Mouse (Mus musculus) macrophage (primary cell): ENCODE data around the gene Zfp46. TPM values are rescaled to one million over a fixed set of nuclear protein-coding genes. Genes with fewer than 3 reads are reported as not detected.

Source experiments
- H3K27ac ChIP-seq: fragments of 350-480 bp; formaldehyde crosslinking; 2 replicates; pipeline ENCODE4 v1.9.0; 2021
- H3K36me3 ChIP-seq: fragments of 350-480 bp; formaldehyde crosslinking; 2 replicates; pipeline ENCODE4 v1.9.0; 2021; ENCODE audit errors: inconsistent target
- H3K4me3 ChIP-seq: fragments of 350-480 bp; formaldehyde crosslinking; 2 replicates; pipeline ENCODE4 v1.9.0; 2021; ENCODE audit errors: inconsistent target
- H3K79me2 ChIP-seq: fragments of 350-480 bp; formaldehyde crosslinking; 2 replicates; pipeline ENCODE4 v1.9.0; 2021; ENCODE audit errors: inconsistent target
- WGBS: methylation state at CpG from one replicate; pipeline ENCODE4 v1.1.7; 2026; ENCODE audit warnings: inconsistent platforms; ENCODE audit not compliant: missing documents; 5-methylcytosine and 5-hydroxymethylcytosine counted together
- polyA plus RNA-seq: library from polyadenylated mRNA; stranded (reverse); fragments of 250-400 nt; gene quantifications from 3 replicates; pipeline ENCODE4 v1.2.4, GENCODE M21; 2018; ENCODE audit warnings: inconsistent platforms

The Zfp46 gene
- polyA plus RNA-seq, 1 experiment from 2014 or later = 8.2 TPM

DNA sequence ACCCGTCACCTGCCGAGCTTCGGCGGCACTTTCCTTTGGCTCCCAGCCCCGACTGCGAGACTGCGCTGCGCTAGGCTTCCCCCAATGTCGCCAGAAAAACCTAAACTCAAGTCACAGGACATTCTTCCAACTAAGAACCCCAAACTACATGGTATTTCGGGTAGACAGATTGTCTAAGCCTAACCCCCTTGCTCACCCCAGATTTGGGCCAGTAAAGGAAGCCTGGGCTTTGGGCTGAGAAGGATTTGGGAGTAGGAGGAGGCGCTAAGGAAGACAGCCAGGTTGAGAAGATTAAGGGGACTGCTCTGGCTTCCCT is 35.2 kb upstream of the Zfp46 start:
- no peak overlapping the region for H3K4me3 ChIP-seq
- no peak overlapping the region for H3K27ac ChIP-seq
- no peaks in the 10 kb centered on the region for H3K36me3 ChIP-seq
- WGBS = 19% methylated on average over 11 of the region's 11 CpGs
- H3K79me2 ChIP-seq = no peaks in the 10 kb centered on the region

DNA sequence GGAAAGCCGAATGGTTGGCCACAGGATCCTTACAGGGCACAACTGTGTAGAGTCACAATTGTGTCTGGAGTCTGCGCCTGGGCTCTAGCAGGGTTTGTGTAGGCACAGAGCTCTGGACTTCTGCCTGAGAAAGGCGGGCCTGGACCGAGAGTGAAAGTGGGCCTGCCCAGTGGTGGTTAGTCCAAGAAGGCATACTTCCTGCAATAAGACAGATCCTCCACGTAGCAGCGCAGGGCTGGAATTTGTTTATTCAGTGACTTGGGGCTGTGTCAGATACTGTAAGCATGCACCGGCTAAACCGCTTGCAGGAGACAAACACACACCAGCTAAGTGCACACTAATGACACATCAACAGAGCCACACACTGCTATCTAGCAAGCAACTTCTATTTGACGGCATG is 34.7 kb upstream of the Zfp46 start:
- H3K4me3 ChIP-seq = no peak overlapping the region
- H3K36me3 ChIP-seq = no peaks in the 10 kb centered on the region
- no peak overlapping the region for H3K27ac ChIP-seq
- no peaks in the 10 kb centered on the region for H3K79me2 ChIP-seq
- WGBS = 51% methylated on average over 9 of the region's 9 CpGs

DNA sequence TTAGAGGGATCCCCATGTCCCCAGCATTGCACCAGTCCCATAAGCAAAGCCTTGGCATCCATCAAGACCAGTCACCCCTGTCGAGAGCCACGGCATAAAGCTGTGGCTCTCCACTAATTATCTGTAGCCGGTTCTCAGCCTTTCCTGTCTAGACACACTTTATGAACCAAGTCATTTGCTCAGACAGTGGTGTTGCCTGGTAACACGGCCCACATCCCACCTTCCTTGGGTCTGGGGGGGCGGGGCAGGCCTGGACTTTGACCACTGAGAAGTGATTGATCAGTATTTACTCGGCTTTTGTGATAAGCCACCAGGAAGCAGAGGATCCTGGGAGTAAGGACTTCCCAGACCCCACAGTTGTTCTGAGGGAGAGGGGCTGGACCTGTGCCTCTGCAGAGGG is 28.6 kb upstream of the Zfp46 start:
- WGBS = 54% methylated on average over 6 of the region's 6 CpGs
- Histone ChIP-seq H3K36me3 (no peaks in the 10 kb centered on the region), H3K79me2 (no peaks in the 10 kb centered on the region), H3K27ac (no peak overlapping the region), H3K4me3 (no peak overlapping the region)

DNA sequence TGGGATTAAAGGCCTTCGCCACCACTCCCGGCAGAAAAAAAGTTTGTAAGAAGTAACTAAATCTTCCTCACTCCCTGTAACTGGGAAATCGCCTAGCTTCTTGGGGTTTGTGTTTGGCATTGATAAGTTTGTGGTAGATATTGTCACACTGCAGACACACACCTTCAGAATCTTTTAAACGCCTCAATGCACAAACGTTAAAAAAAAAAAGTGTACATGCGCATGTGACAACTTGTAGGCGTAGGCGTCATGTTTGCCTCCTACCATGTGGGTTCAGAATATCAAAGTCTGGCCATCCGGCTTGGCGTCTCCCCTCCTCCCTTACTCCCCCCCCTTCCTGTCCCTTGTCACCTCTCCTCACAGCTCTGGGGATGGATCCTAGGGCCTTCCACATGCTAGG is 27.8 kb upstream of the Zfp46 start:
- Histone ChIP-seq H3K79me2 (no peaks in the 10 kb centered on the region), H3K36me3 (no peaks in the 10 kb centered on the region), H3K4me3 (no peak overlapping the region), H3K27ac (no peak overlapping the region)
- 71% methylated on average over 8 of the region's 10 CpGs for WGBS

DNA sequence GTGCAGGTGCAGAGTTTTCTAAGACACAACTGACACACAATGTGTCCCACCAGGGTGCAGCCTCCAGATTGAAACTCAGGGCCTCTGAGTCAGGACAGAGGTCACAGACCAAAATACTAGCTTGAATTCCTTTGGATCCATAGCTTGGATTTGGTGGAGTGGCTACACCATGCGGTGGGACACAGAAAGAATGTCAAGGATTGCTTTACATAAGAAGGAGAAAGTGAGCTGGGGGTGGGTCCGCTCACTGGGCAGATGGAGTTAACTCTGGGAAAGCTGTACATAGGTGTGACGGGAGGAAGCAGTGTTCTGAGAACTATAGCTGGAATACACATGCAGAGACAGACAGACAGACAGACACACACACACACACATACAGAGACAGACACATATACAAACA is 24.6 kb upstream of the Zfp46 start:
- 61% methylated on average over 3 of the region's 3 CpGs for WGBS
- no peaks in the 10 kb centered on the region for H3K79me2 ChIP-seq
- no peak overlapping the region for H3K27ac ChIP-seq
- no peak overlapping the region for H3K4me3 ChIP-seq
- H3K36me3 ChIP-seq = no peaks in the 10 kb centered on the region

DNA sequence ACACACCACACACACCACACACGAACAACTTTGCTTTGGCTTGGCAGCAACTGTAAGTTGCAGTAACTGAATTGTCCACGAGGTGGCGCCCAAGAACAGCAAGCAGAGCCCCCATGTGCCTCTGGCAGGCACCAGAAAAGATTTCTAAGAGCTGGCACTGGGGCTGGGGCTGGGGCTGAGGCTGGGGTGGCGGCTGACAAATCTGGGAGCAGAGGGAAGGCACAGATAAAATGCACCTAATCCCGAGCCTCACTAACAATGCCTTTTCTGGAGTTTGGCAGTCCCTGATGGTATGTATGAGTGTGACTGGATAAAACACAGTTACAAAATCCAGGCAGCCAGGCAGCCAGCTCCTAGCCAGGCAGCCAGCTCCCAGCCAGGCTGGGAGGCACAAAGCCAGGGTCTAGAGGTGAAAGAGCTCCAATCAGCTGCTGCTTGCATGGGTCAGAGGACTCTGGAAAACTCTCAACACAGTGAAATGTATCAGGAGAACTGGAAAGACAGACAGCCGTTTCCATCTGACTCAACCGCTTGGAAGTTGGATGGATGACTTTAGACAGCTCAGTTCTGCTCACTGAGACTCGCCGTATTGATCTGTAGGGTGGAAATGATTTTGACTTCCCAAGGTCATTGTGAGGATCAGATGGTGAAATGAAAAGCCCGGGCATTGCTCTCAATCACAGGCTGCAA is 23.8 kb upstream of the Zfp46 start:
- no peak overlapping the region for H3K27ac ChIP-seq
- H3K79me2 ChIP-seq = no peaks in the 10 kb centered on the region

DNA sequence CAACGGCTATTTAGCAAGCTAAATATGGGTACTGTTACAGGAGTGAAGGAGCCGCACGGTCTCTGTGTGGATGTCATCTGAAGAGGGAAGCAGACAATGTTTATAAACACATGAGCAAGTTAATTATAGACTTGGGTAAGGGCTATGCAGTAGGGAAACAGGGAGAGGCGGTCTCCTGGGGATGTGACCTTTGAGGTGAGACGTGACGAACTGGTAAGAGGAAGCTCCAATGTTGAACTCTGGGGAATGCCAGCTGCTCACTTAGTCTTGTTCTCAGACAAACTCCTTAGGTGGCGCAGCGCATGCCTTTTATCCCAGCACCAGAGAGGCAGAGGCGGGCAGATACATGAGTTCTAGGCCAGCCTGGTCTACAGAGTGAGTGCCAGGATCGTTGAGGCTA is 22.6 kb upstream of the Zfp46 start:
- H3K27ac ChIP-seq = no peak overlapping the region
- WGBS = 76% methylated on average over 10 of the region's 10 CpGs
- no peak overlapping the region for H3K4me3 ChIP-seq
- no peaks in the 10 kb centered on the region for H3K36me3 ChIP-seq
- no peaks in the 10 kb centered on the region for H3K79me2 ChIP-seq

More for the DNA sequence above, 23.8 kb upstream of the Zfp46 start:
- H3K4me3 ChIP-seq = no peak overlapping the region
- 47% methylated on average over 10 of the region's 10 CpGs for WGBS
- H3K36me3 ChIP-seq = no peaks in the 10 kb centered on the region

DNA sequence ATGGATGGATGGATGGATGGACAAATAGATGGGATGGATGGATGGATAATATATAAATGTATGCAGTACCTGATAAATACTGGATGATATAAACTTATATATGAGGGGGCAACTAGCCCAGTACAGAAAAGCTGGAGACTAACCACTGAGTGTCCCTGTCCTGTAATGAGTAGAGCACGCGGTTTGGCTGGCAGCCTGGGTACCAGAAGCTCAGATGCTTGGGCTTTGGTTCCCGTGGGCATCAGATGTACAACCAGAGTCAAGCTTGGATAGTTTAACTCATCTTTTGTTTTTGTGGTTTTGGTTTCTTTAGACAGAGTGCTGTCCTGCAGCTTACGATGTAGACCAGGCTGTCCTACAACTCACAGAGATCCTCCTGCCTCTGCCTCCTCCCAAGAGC is 20.9 kb upstream of the Zfp46 start:
- no peak overlapping the region for H3K4me3 ChIP-seq
- WGBS = 86% methylated on average over 4 of the region's 4 CpGs
- no peaks in the 10 kb centered on the region for H3K36me3 ChIP-seq
- H3K27ac ChIP-seq = no peak overlapping the region
- no peaks in the 10 kb centered on the region for H3K79me2 ChIP-seq

DNA sequence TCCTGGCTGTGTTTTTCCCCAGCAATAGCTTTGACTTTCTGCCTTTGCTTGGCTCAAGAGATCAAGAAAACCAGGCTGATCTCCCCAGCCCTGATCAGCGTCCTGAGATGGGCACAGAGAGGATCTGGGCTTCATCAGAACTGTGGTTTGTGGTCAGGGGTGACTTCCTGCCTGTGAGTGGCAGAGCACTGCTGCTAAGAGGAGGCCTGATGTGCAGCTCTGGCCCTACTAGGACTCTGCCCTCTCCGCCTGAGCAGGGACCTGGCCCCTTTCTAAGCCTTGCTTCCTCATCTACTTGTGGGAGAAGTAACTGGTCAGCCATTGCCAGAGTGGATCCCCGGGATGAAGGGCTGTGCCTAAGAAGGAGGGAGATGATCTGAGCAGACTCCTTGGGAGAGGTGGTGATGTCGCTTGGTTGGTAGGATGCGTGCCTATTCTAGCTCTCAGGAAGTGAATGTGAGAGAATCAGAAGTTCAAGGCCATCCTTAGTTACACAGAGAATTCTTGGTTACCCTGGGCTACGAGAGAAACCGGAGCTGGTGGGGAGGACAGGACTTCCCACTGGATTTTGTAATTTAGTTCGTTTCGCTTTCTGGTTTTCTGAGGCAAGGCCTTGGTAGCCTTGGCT is 17.7 kb upstream of the Zfp46 start:
- Histone ChIP-seq H3K36me3 (no peaks in the 10 kb centered on the region), H3K27ac (no peak overlapping the region), H3K4me3 (no peak overlapping the region), H3K79me2 (no peaks in the 10 kb centered on the region)
- 23% methylated on average over 9 of the region's 9 CpGs for WGBS

DNA sequence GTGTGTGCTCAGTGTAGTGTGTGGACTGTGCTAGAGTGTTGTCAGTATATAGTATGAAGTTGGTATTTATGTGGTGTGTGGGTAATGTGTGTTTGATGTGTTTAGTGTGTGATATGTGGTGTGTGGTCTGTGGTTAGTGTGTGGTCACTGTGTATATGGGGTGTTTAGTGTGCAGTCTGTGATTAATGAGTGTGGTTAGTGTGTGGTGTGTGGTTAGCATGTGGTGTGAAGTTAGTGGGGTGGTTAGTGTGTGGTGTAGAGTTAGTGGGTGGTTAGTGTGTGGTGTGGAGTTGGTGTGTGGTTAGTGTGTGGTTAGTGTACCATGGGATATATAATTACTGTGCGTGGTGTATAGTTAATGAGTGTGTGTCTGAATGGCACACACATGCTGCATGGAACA is 15.6 kb upstream of the Zfp46 start:
- WGBS = 43% methylated on average over 1 of the region's 1 CpGs
- no peaks in the 10 kb centered on the region for H3K36me3 ChIP-seq
- no peak overlapping the region for H3K4me3 ChIP-seq
- no peaks in the 10 kb centered on the region for H3K79me2 ChIP-seq
- no peak overlapping the region for H3K27ac ChIP-seq

DNA sequence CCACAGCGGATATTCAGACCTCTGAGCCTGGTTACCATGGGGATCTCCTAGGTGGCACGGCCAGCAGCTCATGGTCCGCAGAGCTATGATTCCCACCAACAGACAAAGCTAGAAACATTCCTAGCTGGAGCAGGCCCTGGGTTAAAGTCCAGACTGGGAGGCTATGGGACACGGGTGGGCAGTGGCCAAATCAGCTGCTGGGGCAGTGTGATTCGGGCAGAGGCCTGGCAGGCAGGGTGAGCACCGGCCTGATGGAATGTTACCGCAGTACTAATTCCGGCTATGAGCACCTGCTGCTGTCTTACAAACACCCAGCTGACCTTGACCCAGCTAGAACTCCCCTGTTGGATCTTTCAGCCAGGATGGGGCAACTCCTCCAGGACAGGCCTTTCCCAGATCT is 13.8 kb upstream of the Zfp46 start:
- H3K4me3 ChIP-seq = no peak overlapping the region
- 93% methylated on average over 8 of the region's 8 CpGs for WGBS
- no peaks in the 10 kb centered on the region for H3K36me3 ChIP-seq
- H3K79me2 ChIP-seq = no peaks in the 10 kb centered on the region
- no peak overlapping the region for H3K27ac ChIP-seq

DNA sequence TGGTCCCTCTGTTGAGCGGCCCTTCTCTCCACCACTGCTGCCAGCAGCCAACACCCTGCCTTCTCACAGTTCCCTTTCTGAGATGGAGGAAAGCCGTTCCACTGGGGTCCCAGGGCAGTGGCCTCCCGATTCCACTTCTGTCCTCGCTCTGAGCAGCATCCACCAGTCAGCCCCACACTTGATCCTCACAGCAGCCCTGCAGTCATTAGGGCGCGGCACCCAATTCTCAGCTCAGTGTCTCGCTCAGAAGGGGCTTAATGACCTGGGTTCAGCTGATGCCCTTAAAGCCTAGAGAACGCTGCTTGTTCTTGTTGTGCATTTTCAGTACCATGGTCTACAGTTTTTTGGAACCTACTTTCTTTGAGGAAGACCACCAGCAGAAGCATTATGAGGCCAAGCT is 3.4 kb upstream of the Zfp46 start:
- 93% methylated on average over 7 of the region's 8 CpGs for WGBS
- H3K79me2 ChIP-seq = peaks cover under 1% of the 10 kb centered on the region; the same call in 1 of the 2 replicates
- no peak overlapping the region for H3K27ac ChIP-seq
- no peaks in the 10 kb centered on the region for H3K36me3 ChIP-seq
- no peak overlapping the region for H3K4me3 ChIP-seq

DNA sequence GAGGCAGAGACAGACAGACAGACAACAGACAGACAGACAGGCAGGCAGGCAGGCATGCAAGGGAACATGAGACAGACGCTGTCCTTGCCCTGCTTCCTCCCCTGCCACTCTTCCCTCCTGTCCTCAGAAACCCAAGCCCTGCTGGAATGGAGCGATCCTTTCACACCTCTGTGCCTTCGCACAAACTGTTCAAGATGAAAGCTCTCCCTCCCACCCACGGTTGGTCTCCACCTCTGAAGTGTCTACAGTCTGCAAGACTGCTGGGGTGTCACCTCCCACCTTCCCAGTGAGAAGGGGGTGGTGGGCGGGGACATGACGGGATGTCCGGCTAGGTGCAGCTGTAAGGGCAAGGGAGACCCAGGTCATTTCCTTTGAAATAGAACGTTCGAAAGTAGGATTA is 2.9 kb upstream of the Zfp46 start:
- peaks cover 6% of the 10 kb centered on the region for H3K79me2 ChIP-seq
- H3K27ac ChIP-seq = no peak overlapping the region
- H3K4me3 ChIP-seq = no peak overlapping the region
- WGBS = 88% methylated on average over 9 of the region's 9 CpGs
- H3K36me3 ChIP-seq = no peaks in the 10 kb centered on the region

DNA sequence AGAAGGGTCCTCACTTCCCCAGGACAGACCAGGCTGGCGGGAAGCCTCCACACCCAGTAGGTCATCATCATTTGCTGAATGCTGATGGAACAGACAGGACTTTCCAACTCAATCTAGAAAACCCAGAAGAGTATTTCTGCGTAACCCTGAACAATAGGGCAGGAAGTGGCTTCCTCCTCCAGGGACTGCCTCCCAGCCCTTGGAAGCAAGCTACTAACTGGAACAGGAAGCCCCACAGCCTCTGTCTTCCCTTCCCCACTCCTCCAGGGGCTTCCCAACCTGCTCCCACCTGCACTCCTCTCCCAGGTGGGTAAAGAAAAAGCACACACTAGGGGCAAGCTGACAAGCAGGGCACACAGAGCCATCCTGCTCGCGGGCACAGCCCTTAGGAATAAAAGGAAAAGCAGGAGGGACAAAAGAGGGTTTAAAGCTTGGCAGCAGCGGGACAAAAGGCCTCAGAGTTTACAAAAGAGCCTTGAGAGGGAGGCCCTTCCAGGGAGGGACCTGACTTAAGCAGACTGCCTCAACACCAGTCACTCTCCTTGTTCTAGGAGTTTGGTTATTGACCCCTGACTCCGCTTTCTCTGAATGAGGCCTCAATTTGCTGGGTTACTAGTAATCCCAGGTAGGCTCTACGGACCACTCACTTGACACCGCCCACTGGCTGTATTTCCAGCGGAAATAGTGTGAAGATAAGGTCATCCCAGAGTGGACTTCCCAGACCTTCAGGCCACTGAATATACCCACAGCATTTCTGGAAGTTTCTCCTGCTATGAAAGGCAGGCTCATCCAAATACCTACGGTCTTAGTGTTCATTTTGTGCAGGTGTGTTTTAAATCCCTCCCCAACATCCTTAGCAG is 1.6 kb upstream of the Zfp46 start:
- peaks cover 4% of the 10 kb centered on the region; the same call in 1 of the 2 replicates for H3K36me3 ChIP-seq
- WGBS = 88% methylated on average over 10 of the region's 10 CpGs
- H3K79me2 ChIP-seq = peaks cover 18% of the 10 kb centered on the region
- no peak overlapping the region for H3K27ac ChIP-seq
- no peak overlapping the region for H3K4me3 ChIP-seq

DNA sequence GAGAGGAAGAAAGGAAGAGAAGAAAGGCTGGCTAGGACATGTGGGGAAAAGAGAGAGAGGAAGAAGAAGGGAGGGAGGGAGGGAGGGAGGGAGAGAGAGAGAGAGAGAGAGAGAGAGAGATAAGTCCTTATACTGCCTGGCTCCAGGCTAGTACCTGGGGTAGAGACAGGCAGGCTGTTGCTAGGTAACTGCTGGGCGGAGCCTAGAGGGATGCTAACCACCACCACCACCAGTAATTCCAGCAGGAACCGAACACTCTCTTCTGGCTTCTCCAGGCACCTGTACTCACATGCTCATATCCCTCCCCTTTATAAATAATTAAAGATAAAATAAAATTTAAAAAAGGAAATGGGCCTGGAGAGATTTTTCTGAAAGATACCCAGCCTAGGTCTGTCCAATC is 700 bp upstream of the Zfp46 start:
- 73% methylated on average over 2 of the region's 2 CpGs for WGBS
- no peak overlapping the region for H3K4me3 ChIP-seq
- H3K79me2 ChIP-seq = peaks cover 27% of the 10 kb centered on the region
- no peak overlapping the region for H3K27ac ChIP-seq
- H3K36me3 ChIP-seq = peaks cover 13% of the 10 kb centered on the region
